Mouse (Mus musculus) G1E-ER4 (cell line): ENCODE results near the gene Ift88. TPM values are rescaled to one million over a fixed set of nuclear protein-coding genes. Genes with fewer than 3 reads are reported as not detected.

ENCODE experiments used
- GATA1 ChIP-seq: IDR thresholded peaks from one replicate; pipeline ENCODE4 v1.8.0; 2012; ENCODE audit warnings: low read length, inconsistent platforms
- polyA plus RNA-seq: library from polyadenylated mRNA; stranded (reverse); fragments of >175 nt; gene quantifications from 2 replicates; pipeline ENCODE4 v1.2.3, GENCODE M21; 2012

Gene Ift88
- 2.8 and 3.5 TPM in 2 replicates for polyA plus RNA-seq

DNA sequence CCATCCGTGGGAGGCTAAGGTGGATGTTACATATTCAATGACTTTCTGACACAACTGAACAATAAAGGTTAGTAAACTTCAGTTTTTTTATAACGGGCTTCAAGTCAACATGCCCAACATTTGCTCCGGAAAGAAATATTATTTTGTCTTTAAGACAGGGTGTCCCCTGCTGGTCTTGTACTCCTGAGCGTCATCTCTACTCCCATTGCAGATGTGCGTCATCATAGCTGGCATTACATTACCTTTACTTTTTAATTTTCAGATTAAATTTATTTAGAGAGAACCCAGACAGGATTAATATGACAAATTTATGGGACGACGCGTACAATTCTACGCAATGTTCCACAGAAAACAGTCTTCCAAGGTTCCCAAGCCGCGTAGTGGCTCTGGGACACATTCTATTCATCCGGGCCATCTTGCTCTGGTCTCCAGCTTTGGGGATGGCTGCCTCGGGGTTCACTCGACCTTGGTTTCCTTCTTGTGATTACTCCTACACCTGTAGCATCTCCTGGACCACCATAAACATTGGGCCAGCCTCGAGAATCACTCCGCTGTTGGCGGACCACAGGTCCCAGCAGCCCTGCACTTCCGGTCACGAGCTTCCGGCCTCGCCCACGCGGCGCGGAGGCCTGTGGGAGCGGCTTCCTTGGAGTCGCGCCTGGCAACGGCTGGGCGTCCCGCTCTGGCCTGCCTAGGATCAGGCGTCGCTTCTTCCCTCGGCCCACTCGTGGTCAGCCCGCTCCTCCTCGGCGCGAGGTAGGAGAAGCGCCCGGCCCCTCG is at the start of gene Ift88:
TSS of gene Ift88 (plus strand) at position 631 of the 780 bp plus-strand sequence.
- no peak for TF ChIP-seq GATA1

DNA sequence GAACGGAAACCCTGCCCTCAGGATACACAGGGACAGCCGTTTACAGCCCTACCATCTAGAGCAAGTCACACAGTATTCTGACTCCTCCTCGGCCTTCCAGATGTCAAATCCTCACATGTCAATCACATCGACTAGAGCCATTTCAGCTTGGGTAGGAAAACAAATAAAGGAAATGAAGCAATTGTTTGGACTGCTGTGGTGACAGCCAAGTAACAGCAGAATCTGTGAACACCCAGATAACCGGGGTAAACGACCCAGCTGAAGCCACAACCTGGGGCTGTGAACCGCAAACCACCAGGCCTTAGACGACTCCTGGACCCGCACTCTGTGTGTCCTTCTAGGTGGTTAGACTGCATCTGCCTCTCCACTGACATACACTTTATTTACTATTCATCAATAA is 48.7 kb upstream of the Ift88 start:
- TF ChIP-seq GATA1: no peak

DNA sequence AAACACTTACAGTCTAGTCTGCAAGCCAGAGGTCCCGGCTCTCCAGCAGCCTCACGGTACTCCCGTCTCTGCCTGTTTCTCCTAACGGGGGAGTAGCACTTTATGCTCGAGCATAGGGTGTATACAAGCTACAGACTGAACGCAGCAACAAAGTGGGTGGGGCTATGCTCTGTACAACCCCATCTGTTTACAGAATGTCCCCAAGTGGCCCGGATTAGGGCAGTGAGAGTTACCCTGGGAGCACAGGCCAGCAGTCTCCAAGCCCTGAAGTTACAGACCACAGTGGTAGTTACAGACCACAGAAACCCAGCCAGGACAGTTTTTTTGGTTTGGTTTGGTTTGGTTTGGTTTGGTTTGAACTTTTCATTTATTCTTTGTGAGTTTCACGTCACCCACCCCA is 47.8 kb upstream of the Ift88 start:
- no peak for TF ChIP-seq GATA1

DNA sequence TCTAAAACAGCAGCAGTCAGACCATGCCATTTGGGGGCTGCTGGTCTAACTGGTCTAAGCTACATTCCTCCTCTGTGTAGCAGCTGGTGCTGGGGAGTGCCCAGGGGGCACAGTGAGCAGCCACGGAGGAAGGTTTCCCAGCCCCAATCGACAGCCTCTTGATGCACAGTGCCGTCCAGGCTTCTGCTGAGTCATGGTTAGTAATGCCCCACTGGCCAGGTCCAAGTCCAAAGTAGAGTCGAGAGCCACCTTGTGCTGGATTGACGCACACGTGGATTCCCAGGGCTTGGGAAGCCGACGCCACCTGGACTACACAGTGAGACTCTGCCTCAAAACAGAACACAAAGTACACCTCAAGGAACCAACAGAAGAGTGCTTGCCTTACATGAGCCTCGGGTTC is 46.9 kb upstream of the Ift88 start:
- TF ChIP-seq GATA1: no peak

DNA sequence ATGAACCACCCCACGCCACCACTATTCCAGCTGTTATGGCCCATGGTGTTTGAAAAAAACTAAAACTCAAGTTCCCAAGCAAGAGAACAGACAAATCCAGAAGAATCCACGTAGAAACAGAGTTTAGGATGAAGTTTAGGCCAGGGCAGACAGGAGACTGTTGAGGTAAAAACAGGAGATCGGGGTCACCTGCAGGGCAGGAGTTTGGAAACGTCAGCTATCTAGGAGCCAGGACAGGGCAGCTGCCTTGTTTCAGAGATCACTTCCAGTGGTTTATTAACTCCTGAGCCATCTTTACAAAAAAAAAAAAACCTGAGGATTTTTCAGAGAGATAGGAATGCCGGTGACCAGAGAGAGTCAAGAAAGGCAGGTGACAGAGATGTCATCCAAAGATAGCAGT is 46.3 kb upstream of the Ift88 start:
- no peak for TF ChIP-seq GATA1

DNA sequence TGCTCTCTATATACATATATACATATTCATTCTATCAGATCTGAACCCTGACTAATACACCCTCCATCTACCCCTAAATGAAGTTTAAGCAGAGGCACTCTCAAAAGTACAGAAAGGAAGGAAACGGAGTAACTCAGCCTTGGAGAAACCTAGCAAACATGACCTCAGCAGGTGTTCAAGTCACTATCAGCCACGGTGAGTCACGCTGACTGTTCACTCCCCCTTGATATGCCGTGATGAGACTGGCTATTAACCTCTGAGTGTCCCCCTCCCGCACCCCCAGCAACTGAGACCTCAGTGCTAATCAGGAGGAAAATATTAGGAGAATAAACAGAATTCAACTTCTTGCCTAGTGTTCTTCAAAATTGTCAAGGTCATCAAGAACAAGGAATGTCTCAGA is 38.2 kb upstream of the Ift88 start:
- TF ChIP-seq GATA1: no peak

DNA sequence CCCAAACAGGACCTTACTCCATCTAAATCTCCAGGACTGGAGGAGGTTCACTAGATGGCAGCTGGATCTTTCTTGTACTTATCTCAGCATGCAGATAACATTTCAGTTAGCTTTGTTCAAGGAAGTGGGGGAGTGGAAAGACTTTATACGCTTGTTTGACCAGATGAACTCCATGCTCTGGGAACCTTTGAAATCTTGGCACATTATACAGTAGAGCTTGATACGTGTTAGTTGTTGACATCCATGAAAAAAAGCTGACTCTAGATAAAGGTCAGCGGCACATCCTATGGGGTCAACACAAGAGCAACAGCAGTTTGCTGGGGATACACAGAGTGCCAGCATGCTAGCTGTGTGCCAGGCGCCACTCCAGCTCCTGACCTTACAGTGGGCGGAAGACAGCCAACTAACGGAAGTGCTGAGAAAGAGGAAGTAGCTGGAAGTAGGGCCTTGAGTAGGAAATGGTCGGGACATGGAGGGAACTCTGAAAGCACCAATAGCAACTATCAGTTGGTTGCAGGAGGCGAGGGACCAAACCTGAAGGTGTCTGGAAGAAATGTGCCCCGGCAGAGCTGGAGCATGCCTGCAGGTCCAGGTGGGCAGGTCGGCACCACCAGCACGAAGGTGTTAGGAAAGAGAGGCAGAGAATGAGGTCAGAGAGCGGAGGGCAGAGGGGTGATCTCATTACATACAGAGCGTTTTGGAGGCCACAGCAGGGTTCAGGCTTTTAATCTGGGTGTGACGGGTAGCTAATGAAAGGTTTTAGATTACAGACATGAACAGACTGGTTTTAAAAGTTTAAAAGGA is 36.9 kb upstream of the Ift88 start:
- no peak for TF ChIP-seq GATA1

DNA sequence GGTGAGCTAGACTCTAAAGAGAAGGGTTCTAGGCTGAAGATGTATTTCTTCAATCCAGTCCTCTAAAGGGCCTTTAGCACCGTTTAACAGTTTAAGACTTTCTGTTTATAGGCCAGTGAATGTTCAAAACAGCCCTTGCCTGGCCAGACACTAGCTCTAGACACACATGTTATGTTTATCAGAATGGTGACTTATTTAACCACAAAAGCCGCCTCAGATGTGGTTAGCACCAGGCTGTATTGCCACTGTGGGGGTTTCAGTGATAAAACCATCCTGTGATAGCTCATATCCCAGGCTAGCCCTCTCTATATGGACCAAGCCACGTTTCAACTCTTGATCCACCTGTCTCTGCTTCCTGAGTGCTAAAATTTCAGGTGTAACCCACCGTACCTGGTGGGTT is 32.2 kb upstream of the Ift88 start:
- no peak for TF ChIP-seq GATA1

DNA sequence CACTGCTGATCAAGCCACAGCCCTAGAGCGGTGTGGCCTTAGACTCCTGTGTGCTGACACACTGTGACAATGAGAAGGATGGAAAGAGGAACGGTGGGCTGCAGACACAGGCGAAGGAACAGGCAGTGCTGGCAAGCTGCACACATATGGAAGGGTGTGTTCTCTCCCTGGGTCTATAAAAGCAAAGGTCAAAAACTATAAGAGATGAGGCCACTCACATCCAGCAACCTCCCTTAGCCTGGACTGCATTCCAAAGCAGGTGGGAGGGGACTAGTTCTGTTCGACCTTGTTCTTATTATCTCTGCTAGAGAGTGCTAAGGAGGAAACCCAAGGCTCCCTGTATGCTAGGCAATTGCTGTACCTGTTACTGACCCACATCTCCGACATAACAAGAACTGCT is 31.6 kb upstream of the Ift88 start:
- TF ChIP-seq GATA1: no peak

DNA sequence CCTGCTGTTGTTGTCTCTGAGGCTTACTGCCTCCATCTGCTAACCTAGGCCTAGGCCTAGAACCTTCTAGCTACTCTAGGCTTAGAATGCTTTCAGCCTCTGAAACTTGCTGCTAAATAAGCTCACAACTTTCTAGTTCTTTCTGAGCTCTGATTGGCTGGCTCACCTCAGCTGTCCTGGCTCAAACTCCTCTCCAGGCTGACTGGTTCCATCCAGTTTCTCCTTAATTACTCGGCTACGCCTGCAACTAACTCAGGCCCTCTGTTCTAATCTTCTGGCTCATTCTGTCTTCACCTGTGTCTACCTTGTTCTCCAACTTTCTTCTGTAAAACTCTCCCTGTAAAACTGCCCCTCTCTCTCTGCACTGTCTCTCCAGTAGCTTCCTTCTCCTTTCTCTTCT is 28.4 kb upstream of the Ift88 start:
- no peak for TF ChIP-seq GATA1

DNA sequence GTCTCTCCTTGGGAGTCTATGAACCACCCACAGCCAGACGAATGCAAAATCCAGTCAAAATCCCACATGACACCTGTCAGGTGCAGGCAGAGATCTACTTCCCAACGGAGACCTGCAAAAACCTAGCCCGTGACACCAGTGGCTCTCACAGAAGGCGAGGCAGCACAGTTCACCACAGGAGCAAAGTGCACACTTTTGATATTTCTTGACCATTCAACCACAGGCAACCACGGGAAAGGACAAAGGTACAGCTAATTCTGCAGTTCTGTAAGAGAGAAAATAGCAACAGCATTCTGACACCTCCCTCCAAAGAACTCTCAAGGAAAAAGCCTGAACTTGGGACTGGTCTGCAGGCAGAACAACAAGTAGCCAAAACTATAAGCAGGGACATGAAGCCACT is 26.6 kb upstream of the Ift88 start:
- TF ChIP-seq GATA1: no peak

DNA sequence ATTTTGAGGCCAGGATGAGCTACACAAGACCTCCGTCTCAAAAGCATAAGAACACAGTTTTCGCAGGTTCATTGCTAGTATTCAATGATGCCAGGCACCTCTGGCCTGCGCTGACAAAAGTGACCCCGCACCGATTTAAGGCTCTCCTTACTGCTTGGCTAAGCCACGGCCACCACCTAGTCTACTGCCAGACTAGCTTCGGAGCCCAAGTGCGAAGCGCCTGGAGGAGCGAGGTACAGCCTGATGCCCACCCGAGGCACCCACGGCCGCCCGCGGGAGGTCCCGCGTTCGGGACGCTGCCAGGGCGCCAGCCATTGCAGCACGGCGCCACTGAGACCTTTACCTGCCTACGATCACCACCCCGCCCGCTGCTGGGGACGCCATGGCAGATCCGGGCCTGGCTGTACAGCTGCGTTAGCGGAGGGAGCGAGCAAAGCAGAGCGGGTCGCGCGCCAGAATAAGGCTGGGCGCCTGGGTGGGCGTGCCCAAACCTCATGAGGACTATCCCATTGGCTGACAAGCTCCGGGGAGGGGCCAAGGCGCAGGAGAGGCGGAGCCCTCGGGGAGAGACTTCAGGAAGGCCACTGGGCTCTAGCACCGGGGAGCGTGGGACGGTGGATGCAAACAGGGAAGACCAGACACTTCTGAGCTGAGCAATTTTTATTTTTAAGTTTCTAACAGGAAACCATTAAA is 25.7 kb upstream of the Ift88 start, which contains the start of gene Cryl1:
TSS of gene Cryl1 (minus strand) at position 465 of the 693 bp plus-strand sequence.
- no peak for TF ChIP-seq GATA1

DNA sequence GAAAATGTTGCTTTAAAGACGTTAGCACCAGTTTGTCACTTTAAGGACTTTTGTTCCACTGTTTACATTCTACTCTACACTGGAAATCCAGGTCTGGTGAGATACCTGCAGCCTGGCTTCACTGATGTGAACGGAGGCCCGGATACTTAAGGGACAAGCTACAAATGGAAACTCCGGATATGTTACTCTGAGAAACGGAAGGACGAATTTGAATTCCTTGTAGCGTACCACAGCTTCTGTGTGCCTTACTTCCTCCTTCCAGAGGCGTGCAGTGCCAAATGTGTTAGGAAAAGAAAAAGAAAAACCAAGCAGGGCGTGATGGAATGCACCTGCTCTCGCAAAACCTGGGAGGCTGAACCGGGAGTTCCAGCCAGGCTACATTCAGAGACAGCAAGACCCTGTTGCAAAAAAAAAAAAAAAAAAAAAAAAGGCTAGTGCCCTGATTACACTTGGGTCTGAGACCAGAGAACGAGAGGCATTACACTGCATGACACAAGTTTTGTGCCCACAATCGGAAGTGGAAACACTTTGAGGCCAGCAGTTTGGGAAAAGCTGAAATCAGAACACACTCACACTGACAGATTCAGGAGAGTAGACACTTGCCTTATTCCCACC is 24.9 kb upstream of the Ift88 start:
- no peak for TF ChIP-seq GATA1

DNA sequence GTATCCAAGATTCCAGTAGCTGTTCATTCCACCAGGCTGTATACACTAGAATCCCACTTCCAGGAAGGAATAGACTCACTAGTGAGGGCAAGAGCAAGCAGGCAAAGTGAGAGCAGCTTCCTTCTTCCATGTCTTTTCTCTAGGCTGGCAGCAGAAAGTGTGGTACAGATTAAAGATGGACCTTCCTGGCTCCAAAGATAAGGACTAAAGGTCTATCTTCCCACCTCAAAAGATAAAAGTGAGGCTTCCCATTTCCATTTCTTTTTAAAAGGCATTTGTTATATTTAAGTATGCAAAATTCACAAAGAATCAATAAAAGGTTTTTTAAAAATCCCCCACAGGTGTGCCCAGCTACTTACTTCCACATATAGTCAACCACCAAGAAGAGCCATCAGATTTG is 21.0 kb upstream of the Ift88 start:
- no peak for TF ChIP-seq GATA1

DNA sequence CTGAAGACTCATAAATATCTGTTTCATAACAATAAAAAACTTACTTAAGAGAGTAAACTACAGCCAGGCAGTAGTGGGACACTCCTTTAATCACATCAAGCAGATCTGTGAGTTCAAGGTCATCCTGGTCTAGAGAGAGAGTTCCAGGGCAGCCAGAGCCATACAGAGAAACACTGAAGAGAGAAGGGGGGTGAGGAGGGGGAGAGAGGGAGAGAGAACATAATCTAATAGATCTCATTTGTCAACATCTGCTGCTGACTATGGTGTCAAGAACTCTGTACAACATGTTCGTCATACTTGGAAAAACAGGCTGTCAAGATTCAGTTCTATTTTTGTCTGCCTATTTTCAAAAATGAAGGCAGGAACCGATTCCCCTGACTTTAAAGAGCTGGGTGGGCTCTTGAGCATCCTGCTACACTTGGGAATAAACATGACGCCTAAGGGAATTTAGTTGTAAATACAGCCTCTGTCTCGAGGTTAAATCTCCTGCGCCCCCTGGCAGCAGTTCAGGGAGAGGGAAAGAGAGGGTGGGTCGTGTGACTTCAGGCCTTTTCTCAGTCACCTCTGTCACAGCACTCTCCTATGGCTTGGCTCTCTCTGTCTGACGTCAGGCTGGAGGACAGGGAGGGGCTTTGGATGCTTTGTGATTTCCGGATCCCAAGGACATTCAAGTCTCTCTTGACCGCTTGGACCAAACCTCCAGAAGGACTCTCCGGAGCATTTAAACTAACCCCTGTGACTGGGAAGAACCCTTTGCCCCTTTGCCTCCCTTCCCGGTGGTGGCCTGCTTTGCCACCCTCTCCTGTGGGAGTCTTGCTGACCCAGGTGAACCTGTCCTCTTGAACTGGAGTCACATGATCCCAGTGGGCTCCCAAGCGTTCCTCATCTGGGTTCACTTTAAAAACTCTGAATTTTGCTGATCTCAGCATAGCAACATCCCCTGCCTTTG is 16.5 kb upstream of the Ift88 start:
- TF ChIP-seq GATA1: no peak

DNA sequence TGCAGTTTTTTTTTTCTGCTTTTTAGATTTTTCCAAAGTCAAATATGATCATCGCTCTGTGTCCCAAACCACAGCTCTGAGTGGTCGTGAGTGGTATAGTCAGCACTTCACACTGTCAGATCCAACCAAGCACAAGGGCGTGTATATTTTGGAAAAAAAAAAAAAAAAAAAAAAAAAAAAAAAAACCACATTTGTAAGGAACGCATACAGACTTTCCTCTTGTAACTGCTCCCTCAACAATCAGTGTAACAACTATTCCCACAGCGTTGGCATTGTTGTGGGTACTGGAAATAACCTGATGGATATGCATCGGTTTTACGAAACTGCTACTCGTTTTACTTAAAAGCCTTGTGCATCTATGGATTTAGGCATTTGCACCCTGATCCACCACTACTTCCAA is 15.8 kb upstream of the Ift88 start:
- no peak for TF ChIP-seq GATA1
